Mouse (Mus musculus): ENCODE measurements around the gene Fbln1. TPM values are rescaled to one million over a fixed set of nuclear protein-coding genes. Genes with fewer than 3 reads are reported as not detected.

Fbln1 gene
- polyA plus RNA-seq, 1 experiment from 2014 or later, result 17.1 TPM

DNA sequence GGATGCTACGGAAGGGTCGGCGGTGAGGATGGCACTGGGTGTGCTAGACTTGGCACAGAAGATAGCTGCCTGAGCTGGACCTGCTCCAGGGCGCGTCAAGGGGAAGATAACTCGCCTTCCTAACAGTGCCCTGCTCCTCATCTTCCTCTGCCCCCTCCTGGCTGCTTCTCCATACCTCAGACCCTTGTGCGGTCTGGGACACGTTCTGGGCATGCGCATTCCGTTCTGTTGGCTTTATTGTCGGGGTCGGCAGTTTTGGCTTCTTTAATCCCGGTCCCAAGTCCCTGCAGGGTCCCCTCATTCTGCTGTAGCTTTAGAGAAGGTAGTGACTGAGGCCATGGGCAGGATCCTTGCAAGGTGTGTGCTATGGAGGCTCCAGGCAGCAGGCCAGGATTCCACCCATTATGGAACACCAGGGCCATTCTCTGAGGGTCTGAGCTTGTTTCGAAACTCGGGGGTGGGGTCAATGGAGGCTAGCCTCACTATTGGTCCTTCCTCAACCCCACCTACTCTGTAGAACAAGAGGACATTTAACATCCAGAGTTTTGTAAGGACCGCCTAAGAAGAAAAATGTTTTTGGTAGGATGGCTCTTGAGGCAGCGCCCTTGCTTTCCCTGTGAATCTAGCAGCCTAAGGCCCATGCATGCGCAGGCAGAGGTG is 5.5 kb downstream of the Fbln1 start:
- Histone ChIP-seq H3K9me3 (ENCODE audit: control insufficient read depth, low read length) (no peaks in the 10 kb centered on the region), H3K36me3 (ENCODE audit: control insufficient read depth, insufficient read depth, low read length) (no peaks in the 10 kb centered on the region), H3K4me2 (ENCODE audit: low read depth, low read length) (no peak overlapping the region), H3K27me3 (ENCODE audit: control insufficient read depth, insufficient read depth, low read length) (no peaks in the 10 kb centered on the region), H3K4me3 (ENCODE audit: low read depth, low read length) (no peak overlapping the region), H3K4me1 (ENCODE audit: control insufficient read depth, insufficient read depth, low read length) (peaks cover 12% of the 10 kb centered on the region; the same call in 1 of the 2 replicates), H3K27ac (ENCODE audit: low read depth, low read length) (no peak overlapping the region), H3K9ac (replicated peaks; ENCODE audit: low read depth, low read length) (no peak overlapping the region)
- no peak for ATAC-seq (ENCODE audit: low read depth)
- 95% methylated on average over 18 of the region's 18 CpGs for WGBS

DNA sequence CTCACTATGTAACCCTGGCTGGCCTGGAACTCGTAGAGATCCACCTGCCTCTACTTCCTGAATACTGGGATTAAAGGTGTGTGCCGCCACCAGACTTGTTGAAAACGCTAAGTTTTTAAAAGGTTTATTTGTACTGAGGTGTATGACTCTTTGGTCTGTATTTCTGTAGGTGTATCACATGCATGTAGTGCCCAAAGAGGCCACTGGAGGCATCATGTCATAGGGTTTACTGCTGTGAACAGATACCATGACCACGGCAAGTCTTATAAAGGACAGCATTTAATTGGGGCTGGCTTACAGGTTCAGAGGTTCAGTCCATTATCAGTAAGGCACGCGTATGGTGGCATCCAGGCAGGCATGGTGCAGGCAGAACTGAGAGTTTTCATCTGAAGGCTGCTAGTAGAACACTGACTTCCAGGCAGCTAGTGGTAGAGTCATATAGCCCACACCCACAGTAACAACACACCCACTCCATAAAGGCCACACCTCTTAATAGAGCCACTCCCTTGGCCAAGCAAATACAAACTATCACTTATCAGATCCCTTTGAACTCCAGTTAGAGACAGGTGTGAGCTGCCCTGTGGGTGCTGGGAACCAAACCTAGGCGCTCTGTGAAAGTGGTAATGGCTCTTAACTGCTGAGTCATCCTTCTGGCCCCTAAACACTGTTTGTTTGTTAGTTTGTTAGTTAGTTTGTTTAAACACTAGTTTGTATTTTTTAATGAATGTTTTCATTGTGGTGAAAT is 10.5 kb downstream of the Fbln1 start:
- Histone ChIP-seq H3K27me3 (ENCODE audit: control insufficient read depth, insufficient read depth, low read length) (no peaks in the 10 kb centered on the region), H3K9me3 (ENCODE audit: control insufficient read depth, low read length) (no peaks in the 10 kb centered on the region), H3K4me2 (ENCODE audit: low read depth, low read length) (no peak overlapping the region), H3K4me1 (ENCODE audit: control insufficient read depth, insufficient read depth, low read length) (no peaks in the 10 kb centered on the region), H3K27ac (ENCODE audit: low read depth, low read length) (no peak overlapping the region), H3K4me3 (ENCODE audit: low read depth, low read length) (no peak overlapping the region), H3K9ac (replicated peaks; ENCODE audit: low read depth, low read length) (no peak overlapping the region), H3K36me3 (ENCODE audit: control insufficient read depth, insufficient read depth, low read length) (no peaks in the 10 kb centered on the region)
- ATAC-seq (ENCODE audit: low read depth), result no peak
- 98% methylated on average over 7 of the region's 7 CpGs for WGBS

DNA sequence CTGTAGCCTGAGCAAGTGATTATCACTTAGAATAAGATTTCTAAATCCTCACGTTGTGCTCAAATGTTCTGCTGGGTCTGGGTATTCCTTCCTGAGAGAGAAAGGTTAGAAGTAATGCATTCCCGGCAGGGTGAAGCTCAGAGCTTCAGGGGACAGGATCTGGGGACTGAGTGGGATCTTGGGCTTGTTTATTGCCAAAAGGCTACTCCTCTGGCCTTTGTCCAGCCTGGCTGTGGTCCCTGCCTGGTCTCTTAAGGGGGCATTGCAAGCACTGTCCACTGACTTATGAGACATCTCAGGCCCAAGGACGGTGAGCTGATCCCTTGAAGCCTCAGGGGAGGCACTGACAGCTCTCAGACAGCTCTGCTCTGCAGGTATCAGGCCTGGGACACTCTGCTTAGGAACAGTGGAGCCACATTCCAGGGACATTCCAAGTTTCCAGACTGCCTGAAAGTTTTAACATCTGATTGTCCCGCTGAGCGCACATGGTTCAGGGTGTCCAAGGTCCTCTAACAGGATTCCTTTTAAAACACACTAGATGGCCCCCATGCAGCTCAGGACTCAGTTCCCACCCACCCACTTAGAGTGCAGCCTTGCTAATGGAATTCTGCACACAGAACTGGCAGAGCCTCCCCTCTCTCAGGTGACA is 13.0 kb downstream of the Fbln1 start:
- no peaks in the 10 kb centered on the region for H3K4me1 ChIP-seq (ENCODE audit: control insufficient read depth, insufficient read depth, low read length)
- H3K27me3 ChIP-seq (ENCODE audit: control insufficient read depth, insufficient read depth, low read length), result no peaks in the 10 kb centered on the region
- no peak for ATAC-seq (ENCODE audit: low read depth)
- no peak overlapping the region for H3K4me2 ChIP-seq (ENCODE audit: low read depth, low read length)
- WGBS, result 81% methylated on average over 5 of the region's 5 CpGs
- H3K27ac ChIP-seq (ENCODE audit: low read depth, low read length), result no peak overlapping the region
- H3K36me3 ChIP-seq (ENCODE audit: control insufficient read depth, insufficient read depth, low read length), result no peaks in the 10 kb centered on the region
- H3K9ac ChIP-seq (replicated peaks; ENCODE audit: low read depth, low read length), result no peak overlapping the region
- H3K9me3 ChIP-seq (ENCODE audit: control insufficient read depth, low read length), result no peaks in the 10 kb centered on the region
- H3K4me3 ChIP-seq (ENCODE audit: low read depth, low read length), result no peak overlapping the region

DNA sequence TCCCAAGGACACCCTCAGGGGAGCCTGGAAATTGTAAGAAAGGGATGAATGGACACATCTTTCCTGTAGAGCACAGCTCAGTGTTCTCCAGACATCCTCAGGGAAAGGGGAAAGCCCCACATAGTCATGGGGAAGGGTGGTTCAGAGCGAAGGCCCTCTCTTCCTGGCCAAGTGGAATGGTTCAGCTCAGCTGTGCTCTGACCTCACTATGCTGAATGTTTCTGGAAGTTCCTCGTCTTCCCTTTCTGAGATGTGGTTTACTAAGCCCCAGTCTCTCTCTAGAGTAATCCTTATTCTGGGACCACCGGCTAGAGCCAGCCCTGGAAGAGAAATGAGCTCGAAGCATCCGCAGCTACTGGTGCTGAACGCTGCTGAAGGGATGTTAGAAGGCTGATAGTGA is 14.6 kb downstream of the Fbln1 start:
- Histone ChIP-seq H3K9me3 (ENCODE audit: control insufficient read depth, low read length) (no peaks in the 10 kb centered on the region), H3K27ac (ENCODE audit: low read depth, low read length) (no peak overlapping the region), H3K4me3 (ENCODE audit: low read depth, low read length) (no peak overlapping the region), H3K27me3 (ENCODE audit: control insufficient read depth, insufficient read depth, low read length) (no peaks in the 10 kb centered on the region), H3K9ac (replicated peaks; ENCODE audit: low read depth, low read length) (no peak overlapping the region), H3K4me2 (ENCODE audit: low read depth, low read length) (no peak overlapping the region), H3K36me3 (ENCODE audit: control insufficient read depth, insufficient read depth, low read length) (no peaks in the 10 kb centered on the region), H3K4me1 (ENCODE audit: control insufficient read depth, insufficient read depth, low read length) (no peaks in the 10 kb centered on the region)
- no peak for ATAC-seq (ENCODE audit: low read depth)
- 93% methylated on average over 6 of the region's 6 CpGs for WGBS

DNA sequence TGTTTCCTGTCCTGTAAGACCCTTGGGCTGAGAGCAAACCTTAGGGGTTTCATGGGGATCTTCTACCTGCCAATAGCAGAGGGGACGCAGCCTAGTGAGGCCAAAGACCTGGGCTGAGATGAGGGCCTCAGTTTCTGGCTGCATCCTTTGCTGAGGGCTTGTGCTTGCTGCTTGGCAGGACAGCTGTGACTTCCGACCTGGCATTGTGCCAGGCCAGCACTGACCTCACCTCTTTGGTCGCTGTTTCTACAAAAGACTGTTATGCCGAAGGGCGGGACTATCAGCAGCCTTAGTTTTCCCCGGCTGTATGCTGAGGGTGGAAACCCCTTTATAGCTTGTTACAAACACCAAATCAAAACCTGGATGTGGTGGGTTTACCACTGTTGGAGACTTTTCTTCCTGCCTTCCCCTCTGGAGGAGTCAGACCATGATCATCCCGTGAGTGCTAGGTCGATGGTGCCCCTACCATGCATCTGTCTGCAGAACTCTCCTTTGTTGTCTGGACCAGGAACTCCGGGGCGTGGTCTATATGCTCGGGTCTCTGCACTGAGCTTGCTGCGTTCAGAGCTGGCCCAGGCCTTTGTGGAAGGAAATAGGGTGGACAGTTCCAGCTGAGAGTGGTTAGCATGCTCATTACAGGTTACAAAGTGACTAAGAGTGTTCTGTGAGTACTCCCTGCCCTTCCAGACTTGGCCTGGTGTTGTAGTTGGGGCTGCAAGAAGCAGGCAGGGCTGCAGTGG is 15.5 kb downstream of the Fbln1 start:
- no peaks in the 10 kb centered on the region for H3K27me3 ChIP-seq (ENCODE audit: control insufficient read depth, insufficient read depth, low read length)
- H3K9ac ChIP-seq (replicated peaks; ENCODE audit: low read depth, low read length), result no peak overlapping the region
- no peaks in the 10 kb centered on the region for H3K4me1 ChIP-seq (ENCODE audit: control insufficient read depth, insufficient read depth, low read length)
- H3K9me3 ChIP-seq (ENCODE audit: control insufficient read depth, low read length), result no peaks in the 10 kb centered on the region
- ATAC-seq (ENCODE audit: low read depth), result no peak
- H3K4me2 ChIP-seq (ENCODE audit: low read depth, low read length), result no peak overlapping the region
- H3K27ac ChIP-seq (ENCODE audit: low read depth, low read length), result no peak overlapping the region; the same call in 1 of the 2 replicates
- no peak overlapping the region for H3K4me3 ChIP-seq (ENCODE audit: low read depth, low read length)
- 71% methylated on average over 12 of the region's 12 CpGs for WGBS
- H3K36me3 ChIP-seq (ENCODE audit: control insufficient read depth, insufficient read depth, low read length), result no peaks in the 10 kb centered on the region

DNA sequence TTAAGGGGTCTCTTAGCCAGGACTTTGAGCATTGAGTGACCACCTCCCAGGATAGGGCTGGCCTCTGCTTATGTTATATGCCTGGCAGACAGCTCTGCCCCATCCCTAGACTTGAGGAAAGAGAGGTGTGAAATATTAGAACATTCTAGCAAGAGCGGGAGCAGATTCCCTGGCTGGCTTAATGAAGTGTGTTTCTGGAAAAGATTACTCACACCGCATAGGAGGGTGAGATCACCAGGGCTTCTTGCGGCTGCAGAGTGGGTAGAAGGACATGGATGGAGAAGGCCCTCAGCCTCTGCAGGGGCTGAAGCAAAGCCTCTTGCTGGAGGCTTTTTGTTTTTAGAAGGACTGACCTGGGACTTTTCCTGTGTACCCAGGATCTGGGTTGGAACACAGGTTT is 19.9 kb downstream of the Fbln1 start:
- no peak overlapping the region for H3K4me2 ChIP-seq (ENCODE audit: low read depth, low read length)
- no peak overlapping the region for H3K27ac ChIP-seq (ENCODE audit: low read depth, low read length)
- no peak overlapping the region for H3K9ac ChIP-seq (replicated peaks; ENCODE audit: low read depth, low read length)
- no peak overlapping the region for H3K4me3 ChIP-seq (ENCODE audit: low read depth, low read length)
- H3K27me3 ChIP-seq (ENCODE audit: control insufficient read depth, insufficient read depth, low read length), result no peaks in the 10 kb centered on the region
- H3K36me3 ChIP-seq (ENCODE audit: control insufficient read depth, insufficient read depth, low read length), result no peaks in the 10 kb centered on the region
- WGBS, result 97% methylated on average over 3 of the region's 3 CpGs
- H3K9me3 ChIP-seq (ENCODE audit: control insufficient read depth, low read length), result no peaks in the 10 kb centered on the region
- no peak for ATAC-seq (ENCODE audit: low read depth)
- no peaks in the 10 kb centered on the region for H3K4me1 ChIP-seq (ENCODE audit: control insufficient read depth, insufficient read depth, low read length)

DNA sequence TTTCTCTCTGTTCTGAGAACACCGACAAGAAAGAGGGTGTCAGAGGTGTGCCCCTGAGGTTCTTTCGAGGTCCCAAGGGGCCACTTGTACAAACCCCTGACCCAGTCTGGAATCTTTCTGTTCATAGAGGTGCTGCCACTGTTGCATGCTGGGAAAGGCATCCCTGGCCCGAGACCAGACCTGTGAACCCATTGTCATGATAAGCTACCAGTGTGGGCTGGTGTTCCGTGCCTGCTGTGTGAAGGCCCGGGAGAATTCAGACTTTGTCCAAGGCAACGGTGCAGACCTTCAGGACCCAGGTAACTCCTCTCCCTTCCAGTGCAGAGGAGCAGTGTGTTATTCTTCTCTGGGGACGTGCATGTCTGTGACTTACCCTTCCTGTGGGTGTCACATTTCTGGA is 21.1 kb downstream of the Fbln1 start:
- no peaks in the 10 kb centered on the region for H3K27me3 ChIP-seq (ENCODE audit: control insufficient read depth, insufficient read depth, low read length)
- WGBS, result 77% methylated on average over 7 of the region's 7 CpGs

DNA sequence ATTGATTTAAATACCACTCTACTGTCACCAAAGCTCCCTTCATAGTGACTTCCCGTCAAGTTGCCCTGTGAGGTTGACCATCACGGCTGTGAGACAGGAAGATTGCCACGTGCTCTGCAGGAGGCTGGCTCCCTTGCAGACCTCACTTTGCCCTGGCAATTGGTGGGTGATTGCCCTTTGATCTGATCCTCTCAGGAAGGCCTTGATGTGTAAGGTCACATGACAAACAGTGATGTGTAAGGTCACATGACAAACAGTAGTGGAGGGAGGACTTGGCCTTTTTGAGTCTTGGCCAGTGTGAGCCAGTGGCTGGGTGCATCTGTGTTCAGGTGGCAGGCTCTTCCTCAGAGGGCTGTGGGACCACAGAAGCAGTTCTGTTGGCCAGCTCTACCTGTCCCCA is 22.8 kb downstream of the Fbln1 start:
- Histone ChIP-seq H3K36me3 (ENCODE audit: control insufficient read depth, insufficient read depth, low read length) (no peaks in the 10 kb centered on the region), H3K4me2 (ENCODE audit: low read depth, low read length) (no peak overlapping the region), H3K9ac (replicated peaks; ENCODE audit: low read depth, low read length) (no peak overlapping the region), H3K9me3 (ENCODE audit: control insufficient read depth, low read length) (no peaks in the 10 kb centered on the region), H3K4me3 (ENCODE audit: low read depth, low read length) (no peak overlapping the region), H3K27ac (ENCODE audit: low read depth, low read length) (no peak overlapping the region), H3K4me1 (ENCODE audit: control insufficient read depth, insufficient read depth, low read length) (no peaks in the 10 kb centered on the region), H3K27me3 (ENCODE audit: control insufficient read depth, insufficient read depth, low read length) (no peaks in the 10 kb centered on the region)
- no peak for ATAC-seq (ENCODE audit: low read depth)
- 70% methylated on average over 3 of the region's 3 CpGs for WGBS

More for the DNA sequence above, 21.1 kb downstream of the Fbln1 start:
- H3K9me3 ChIP-seq (ENCODE audit: control insufficient read depth, low read length), result no peaks in the 10 kb centered on the region
- no peak overlapping the region for H3K9ac ChIP-seq (replicated peaks; ENCODE audit: low read depth, low read length)
- H3K4me3 ChIP-seq (ENCODE audit: low read depth, low read length), result no peak overlapping the region
- no peak for ATAC-seq (ENCODE audit: low read depth)
- no peaks in the 10 kb centered on the region for H3K4me1 ChIP-seq (ENCODE audit: control insufficient read depth, insufficient read depth, low read length)
- no peak overlapping the region for H3K27ac ChIP-seq (ENCODE audit: low read depth, low read length)
- H3K4me2 ChIP-seq (ENCODE audit: low read depth, low read length), result no peak overlapping the region
- H3K36me3 ChIP-seq (ENCODE audit: control insufficient read depth, insufficient read depth, low read length), result no peaks in the 10 kb centered on the region
